Mouse (Mus musculus) cerebellum, adult 9-11 months (tissue): ENCODE results near the gene Utp14b.

Experiments used
- DNase-seq: peaks from one replicate; pipeline ENCODE4 v3.0.0; 2022

The Utp14b gene

DNA sequence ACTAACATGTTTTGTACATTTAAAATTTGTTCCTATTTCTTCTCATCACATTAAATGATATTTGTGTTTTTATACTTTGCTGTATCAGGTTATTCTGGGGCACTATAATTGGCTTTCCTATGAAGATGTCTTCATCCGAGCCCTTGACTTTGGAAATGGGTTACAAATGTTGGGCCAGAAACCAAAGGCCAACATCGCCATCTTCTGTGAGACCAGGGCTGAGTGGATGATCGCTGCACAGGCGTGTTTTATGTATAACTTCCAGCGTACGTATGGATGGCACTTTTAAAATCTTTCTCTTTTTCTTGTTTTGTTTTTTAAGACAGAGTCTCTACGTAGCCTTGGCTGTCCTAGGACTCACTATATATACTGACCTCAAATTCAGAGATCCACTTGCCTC lies 30.3 kb downstream of the Utp14b start:
- no peak for DNase-seq

DNA sequence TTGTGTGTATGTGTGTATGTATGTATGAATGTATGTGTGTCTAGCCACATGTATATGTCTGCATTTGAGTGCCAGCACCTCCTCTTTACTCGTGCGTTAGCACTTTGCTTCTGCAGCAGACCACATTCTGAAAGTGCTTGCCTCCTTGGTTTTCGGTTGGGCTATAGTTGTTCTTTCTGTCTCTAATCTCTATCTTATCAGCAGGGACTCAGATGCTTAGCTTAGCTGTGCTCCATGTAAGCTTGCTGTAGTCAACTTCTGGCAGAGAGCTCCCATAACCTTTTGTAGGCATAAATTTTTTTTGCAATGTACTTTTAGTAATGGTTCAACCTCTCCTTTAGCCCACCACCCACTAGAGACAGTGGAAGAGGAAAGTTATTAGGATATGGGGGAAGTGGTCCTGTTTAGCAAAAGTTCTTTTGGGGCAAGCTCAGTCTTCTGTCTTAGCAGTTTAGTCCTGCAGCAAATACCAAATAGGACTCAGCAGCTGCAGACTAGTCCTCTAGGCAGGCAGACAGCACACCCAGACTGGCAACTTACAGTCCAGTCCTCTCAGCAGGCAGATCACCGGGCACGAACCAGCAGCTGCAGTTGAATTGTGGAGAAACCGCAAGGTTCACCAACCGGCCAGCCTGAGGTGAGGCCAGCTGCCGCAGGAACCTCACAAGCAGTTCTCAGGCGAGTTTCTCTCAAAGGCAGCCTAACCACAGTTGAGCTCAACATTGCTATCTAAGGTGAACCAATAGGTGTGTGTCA lies 36.8 kb downstream of the Utp14b start:
- no peak for DNase-seq

DNA sequence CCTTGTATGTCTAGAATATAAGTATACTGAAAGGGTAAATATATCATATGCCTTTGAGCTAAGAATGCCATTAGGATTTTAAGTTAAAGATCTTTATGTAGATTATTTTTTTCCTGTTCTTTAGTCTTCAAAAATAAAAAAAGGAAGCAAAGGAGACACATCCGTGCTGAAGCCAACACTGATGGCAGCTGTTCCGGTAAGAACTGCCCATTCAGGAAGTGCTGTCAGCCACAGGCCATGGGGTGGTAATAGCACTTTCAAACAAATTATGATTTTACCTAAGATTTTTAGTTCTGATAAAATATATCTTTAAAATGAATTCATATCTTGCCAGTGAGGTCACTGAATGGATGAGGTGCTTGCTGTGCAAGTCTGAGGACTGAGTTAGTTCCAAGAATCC lies 38.5 kb downstream of the Utp14b start:
- DNase-seq, result no peak

DNA sequence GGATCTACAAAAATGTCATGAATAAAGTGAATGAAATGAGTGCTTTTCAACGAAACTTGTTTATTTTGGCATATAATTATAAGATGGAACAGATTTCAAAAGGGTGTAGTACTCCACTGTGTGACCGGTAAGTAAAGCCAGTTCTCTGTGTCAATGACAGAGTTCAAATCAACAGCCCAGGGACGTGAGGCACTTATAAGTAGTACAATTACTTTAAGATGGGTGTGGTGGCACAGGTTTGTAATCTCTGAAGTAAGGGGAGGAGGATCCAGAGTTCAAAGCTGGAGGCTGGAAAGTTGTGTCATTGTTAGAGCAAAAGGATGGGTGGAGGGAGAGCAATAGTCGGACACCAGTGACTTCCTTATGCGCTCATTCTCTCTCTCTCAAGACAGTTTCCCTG lies 39.1 kb downstream of the Utp14b start:
- no peak for DNase-seq

DNA sequence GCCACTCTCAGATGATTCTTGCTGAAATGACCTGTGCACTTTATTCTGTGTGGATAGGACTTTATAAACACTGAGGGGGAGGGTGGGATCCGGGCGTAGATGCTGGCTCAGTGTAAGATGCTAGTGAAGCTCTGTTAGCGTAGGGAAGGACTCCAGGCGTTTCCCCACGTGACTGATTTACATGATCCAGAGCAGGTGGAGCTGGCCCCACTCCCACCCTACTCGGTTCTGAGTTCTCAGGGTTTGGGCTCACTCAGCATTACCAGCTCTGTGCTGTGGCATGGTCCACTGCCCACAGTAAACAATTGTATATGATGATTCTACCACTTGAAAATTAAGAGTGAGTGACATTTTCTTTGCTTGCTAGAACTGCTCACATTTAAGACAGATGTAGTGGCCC lies 40.3 kb downstream of the Utp14b start:
- no peak for DNase-seq

DNA sequence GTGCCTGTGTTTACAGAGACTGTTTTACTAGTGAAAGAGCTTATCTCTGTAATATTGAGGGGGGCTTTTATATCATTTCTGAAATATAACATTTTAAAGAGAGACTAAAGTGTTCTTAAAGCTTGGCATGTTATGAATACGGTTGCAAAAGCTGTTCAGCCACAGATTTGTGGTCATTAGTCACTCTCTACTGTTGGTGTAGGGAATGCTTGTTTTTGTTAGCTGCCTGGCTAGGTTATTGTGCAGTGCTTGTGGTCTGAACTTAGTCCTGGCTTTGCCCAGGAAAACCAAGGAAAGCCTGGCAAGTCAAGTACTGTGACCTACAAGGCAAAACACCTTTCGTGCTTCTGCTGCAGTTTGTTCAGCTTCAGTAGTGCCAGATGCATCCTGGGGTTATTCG lies 43.9 kb downstream of the Utp14b start:
- no peak for DNase-seq

DNA sequence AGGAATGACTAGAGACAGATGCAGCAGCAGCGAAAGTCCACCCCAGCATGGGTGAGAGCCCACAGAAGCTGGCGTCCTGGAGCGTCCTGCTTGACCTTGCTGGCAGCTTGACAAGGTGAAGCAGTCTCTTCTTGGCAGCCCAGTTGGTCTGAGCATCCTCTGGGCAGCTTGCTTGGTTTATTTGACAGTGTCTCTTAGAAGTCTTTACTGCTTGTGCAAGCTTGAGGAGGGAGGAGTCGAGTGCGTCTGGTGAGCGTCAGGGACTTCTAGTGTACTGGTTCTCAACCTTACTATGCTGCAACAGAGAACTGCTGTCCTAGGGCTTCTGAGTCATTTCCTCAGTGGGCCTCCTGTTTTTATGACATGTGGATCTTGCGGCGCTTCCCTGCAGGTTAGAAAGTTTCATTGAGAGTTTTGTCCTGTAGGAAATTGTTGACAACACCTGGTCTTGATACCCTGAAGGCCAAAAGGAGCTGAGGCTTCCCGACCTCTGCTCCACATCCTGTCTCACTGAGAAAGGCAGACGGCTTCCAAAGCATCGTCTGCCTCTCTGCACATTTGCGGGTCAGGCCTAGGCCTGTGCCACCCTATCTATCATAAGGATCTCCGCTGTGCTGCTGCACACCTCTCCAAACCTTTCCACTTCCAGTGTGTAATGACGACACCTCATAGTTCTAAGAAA lies 44.6 kb downstream of the Utp14b start:
- DNase-seq, result peak; percentile 15

DNA sequence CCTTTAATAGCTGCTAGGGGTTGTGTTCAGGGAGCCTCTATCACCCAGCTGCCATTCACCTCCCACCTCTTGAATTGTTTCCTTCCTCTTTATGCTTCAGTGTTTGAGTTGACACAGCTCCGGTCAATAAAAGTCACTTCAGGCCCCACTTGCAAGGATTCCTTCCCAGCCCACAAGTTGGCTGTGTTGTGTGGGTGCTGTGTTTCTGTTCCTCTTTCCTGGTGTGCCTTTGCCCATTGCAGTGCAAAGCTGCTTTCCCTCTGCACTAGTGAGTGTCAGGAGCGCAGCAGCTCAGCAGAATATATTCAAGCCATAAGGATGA lies 45.1 kb downstream of the Utp14b start:
- no peak for DNase-seq

DNA sequence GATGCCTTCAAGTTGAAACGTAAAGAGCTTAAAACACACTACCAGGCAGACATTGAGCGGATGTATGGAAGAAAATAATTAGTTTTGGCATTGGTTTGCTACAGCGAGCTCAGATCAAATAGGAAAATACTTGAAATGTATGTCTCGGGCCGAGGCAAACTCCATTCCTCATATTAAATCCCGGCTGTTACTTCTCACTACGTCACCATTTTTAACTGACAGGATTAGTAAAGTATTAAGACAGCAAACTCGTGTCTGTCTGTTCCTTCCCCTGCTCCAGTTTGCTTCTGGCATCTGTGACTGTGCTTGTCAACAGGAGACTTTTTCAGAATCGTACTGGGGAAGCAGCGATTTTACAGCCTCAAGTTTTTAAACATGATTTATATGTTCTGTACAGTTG lies 48.5 kb downstream of the Utp14b start:
- DNase-seq, result no peak

DNA sequence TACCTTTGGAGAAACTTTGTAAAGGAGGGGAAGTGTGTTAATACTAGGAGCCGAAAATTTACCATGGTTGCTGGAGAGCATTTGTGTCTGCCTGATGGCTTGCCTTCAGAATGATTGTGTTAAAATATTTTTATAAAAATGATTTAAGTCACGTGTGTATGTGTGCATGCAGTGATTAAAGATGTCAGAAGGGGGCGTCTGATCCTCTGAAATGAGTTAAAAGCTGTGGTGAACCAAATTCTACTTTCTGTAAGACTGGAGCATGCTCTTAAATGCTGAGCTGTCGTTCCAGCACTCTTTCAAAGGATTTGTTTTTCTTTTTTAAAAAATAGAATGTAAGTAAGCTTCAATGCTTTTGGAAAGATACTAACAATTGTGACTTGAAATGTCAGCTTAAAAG lies 49.4 kb downstream of the Utp14b start:
- no peak for DNase-seq

DNA sequence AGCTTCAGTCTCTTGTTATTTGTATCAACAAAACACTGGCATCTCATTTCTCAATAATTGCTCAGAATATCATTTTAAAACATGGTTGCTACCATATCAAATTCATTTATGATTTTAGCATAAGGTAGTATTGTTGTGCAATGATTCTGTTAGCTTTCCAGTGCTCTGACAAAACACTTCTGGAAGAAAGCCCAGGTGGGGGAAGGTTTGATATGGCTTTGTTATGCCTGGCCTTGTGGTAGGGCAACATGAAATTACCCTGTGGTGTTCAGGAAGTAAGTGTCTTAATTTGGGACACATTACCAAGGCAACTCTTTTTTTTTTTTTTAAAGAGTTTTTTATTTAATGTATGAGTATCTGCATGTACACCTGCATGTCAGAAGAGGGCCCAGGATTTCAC lies 52.2 kb downstream of the Utp14b start:
- no peak for DNase-seq

DNA sequence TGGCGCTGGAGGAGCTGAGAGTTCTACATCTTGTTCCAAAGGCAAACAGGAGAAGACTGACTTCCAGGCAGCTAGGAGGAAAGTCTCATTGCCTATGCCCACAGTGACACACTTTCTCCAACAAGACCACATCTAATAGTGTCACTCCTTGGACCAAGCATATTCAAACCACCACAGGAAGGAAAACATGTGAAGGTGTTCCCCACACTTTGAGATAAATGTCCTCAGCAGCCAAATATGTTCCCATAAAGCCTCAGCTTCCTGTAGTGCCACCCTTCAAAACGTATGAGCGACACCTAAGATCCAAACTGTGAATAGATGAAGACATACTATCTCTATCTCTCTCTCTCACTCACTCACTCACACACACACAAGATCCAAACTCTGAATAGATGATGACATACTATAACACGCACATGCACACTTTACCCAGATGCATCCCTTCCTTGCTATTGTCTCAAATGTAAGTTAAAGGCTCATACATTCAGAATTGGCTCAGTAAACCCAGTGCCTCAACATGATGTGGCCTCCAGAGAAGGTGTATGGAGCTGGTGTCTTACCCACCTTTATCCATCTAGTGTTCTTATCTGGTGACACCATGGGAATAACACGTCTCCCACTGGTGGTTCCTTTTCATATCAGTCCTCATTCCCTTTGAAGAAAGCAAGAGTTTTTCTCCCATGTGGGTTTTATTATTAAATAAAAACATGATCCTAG lies 52.9 kb downstream of the Utp14b start:
- DNase-seq, result no peak
